Mouse (Mus musculus) embryonic facial prominence, embryonic 10.5 days (tissue): ENCODE data around the gene Cenpc1. TPM values are rescaled to one million over a fixed set of nuclear protein-coding genes. Genes with fewer than 3 reads are reported as not detected.

Experiments used
- DNase-seq: peaks from one replicate; pipeline ENCODE4 v3.0.0-alpha.2; 2017; ENCODE audit warnings: low spot score
- H3K27ac ChIP-seq: fragments of 300-500 bp; sonication (generic); replicated peaks from 2 replicates; pipeline ENCODE4 v1.5.1; 2016; ENCODE audit warnings: mild to moderate bottlenecking
- H3K27me3 ChIP-seq: fragments of 300-500 bp; sonication (generic); replicated peaks from 2 replicates; pipeline ENCODE4 v1.6.1; 2016; ENCODE audit warnings: low read depth, mild to moderate bottlenecking; ENCODE audit not compliant: poor library complexity, severe bottlenecking
- H3K36me3 ChIP-seq: fragments of 300-500 bp; sonication (generic); replicated peaks from 2 replicates; pipeline ENCODE4 v1.6.1; 2016; ENCODE audit warnings: mild to moderate bottlenecking, moderate library complexity
- H3K4me1 ChIP-seq: fragments of 300-500 bp; sonication (generic); 2 replicates; pipeline ENCODE4 v1.6.1; 2016
- H3K4me3 ChIP-seq: fragments of 300-500 bp; sonication (generic); 2 replicates; pipeline ENCODE4 v1.5.1; 2016; ENCODE audit warnings: mild to moderate bottlenecking, moderate library complexity
- H3K9me3 ChIP-seq: fragments of 300-500 bp; sonication (generic); 2 replicates; pipeline ENCODE4 v1.6.1; 2016; ENCODE audit warnings: mild to moderate bottlenecking
- WGBS: fragments of 180-500 bp; shearing (Covaris S2); methylation state at CpG from one replicate; pipeline ENCODE4 v1.1.7; 2016; 5-methylcytosine and 5-hydroxymethylcytosine counted together
- polyA plus RNA-seq: library from polyadenylated mRNA; unstranded; fragments of >200 nt; fragmentation: Nextera tagmentation; extraction: Ambion mirVana; gene quantifications from 2 replicates; pipeline ENCODE4 v1.2.1, GENCODE M21; 2016

Cenpc1 gene
- polyA plus RNA-seq, 1 experiment from 2014 or later = 37.3 TPM

- no peaks in the 10 kb centered on the region for H3K27me3 ChIP-seq
- no peaks in the 10 kb centered on the region for H3K4me1 ChIP-seq
- no peak overlapping the region for H3K4me3 ChIP-seq
- WGBS = 86% methylated on average over 4 of the region's 4 CpGs
- H3K9me3 ChIP-seq = no peaks in the 10 kb centered on the region
- no peak overlapping the region for H3K27ac ChIP-seq
- no peak for DNase-seq
- no peaks in the 10 kb centered on the region for H3K36me3 ChIP-seq
Measured at GRCm38 (mm10) chr5:86072756-86073386, 7.5 kb upstream of the Cenpc1 start.

- Histone ChIP-seq H3K36me3 (no peaks in the 10 kb centered on the region), H3K4me1 (peaks cover 8% of the 10 kb centered on the region), H3K4me3 (no peak within 1 kb of the TSS), H3K9me3 (no peaks in the 10 kb centered on the region), H3K27me3 (no peaks in the 10 kb centered on the region), H3K27ac (no peak within 1 kb of the TSS)
- no peak for DNase-seq
- 79% methylated on average over 7 of the region's 7 CpGs for WGBS
Measured at GRCm38 (mm10) chr5:86071538-86071937, 6.2 kb upstream of the Cenpc1 start, which contains the start of gene Stap1. Stap1 (plus strand) TSS chr5:86071746.

- WGBS = 75% methylated on average over 6 of the region's 6 CpGs
- H3K4me1 ChIP-seq = peaks cover 14% of the 10 kb centered on the region
- H3K27me3 ChIP-seq = no peaks in the 10 kb centered on the region
- no peaks in the 10 kb centered on the region for H3K9me3 ChIP-seq
- no peak overlapping the region for H3K4me3 ChIP-seq
- no peaks in the 10 kb centered on the region for H3K36me3 ChIP-seq
- H3K27ac ChIP-seq = no peak overlapping the region
- no peak for DNase-seq
Measured at GRCm38 (mm10) chr5:86069121-86069520, 3.7 kb upstream of the Cenpc1 start.

GRCm38 (mm10) chr5:86068451-86068850 lies 3.1 kb upstream of the Cenpc1 start:
- no peak overlapping the region for H3K27ac ChIP-seq
- H3K27me3 ChIP-seq = no peaks in the 10 kb centered on the region
- H3K4me3 ChIP-seq = no peak overlapping the region
- no peaks in the 10 kb centered on the region for H3K36me3 ChIP-seq
- H3K9me3 ChIP-seq = no peaks in the 10 kb centered on the region
- H3K4me1 ChIP-seq = peaks cover 21% of the 10 kb centered on the region
- WGBS = 81% methylated on average over 3 of the region's 3 CpGs
- DNase-seq = no peak

- H3K4me3 ChIP-seq = peak overlapping the region; percentile 87
- WGBS = 2% methylated on average over 17 of the region's 17 CpGs
- H3K27me3 ChIP-seq = no peaks in the 10 kb centered on the region
- no peaks in the 10 kb centered on the region for H3K9me3 ChIP-seq
- H3K36me3 ChIP-seq = no peaks in the 10 kb centered on the region
- peak overlapping the region; percentile 95 for H3K27ac ChIP-seq
- DNase-seq = peak; percentile 90
- peaks cover 24% of the 10 kb centered on the region for H3K4me1 ChIP-seq
Measured at GRCm38 (mm10) chr5:86066551-86066929, 1.2 kb upstream of the Cenpc1 start.

- Histone ChIP-seq H3K4me1 (peaks cover 24% of the 10 kb centered on the region), H3K27me3 (no peaks in the 10 kb centered on the region), H3K9me3 (no peaks in the 10 kb centered on the region), H3K27ac (peak overlapping the region; percentile 95), H3K36me3 (no peaks in the 10 kb centered on the region), H3K4me3 (peak overlapping the region; percentile 87)
- DNase-seq = no peak
- under 1% methylated on average over 17 of the region's 17 CpGs for WGBS
Measured at GRCm38 (mm10) chr5:86065876-86066550, 630 bp upstream of the Cenpc1 start.

GRCm38 (mm10) chr5:86063501-86063900 lies 1.9 kb downstream of the Cenpc1 start:
- WGBS = 95% methylated on average over 1 of the region's 1 CpGs
- peaks cover 7% of the 10 kb centered on the region for H3K36me3 ChIP-seq

GRCm38 (mm10) chr5:86029820-86030219 lies 35.6 kb downstream of the Cenpc1 start:
- 84% methylated on average over 2 of the region's 2 CpGs for WGBS
- Histone ChIP-seq H3K4me1 (no peaks in the 10 kb centered on the region), H3K27ac (no peak overlapping the region), H3K9me3 (no peaks in the 10 kb centered on the region), H3K27me3 (no peaks in the 10 kb centered on the region), H3K36me3 (peaks cover 85% of the 10 kb centered on the region), H3K4me3 (no peak overlapping the region)
- DNase-seq = no peak

More at GRCm38 (mm10) chr5:86063501-86063900, 1.9 kb downstream of the Cenpc1 start:
- H3K9me3 ChIP-seq = no peaks in the 10 kb centered on the region
- no peak for DNase-seq
- peak overlapping the region; percentile 87; the same call in 1 of the 2 replicates for H3K4me3 ChIP-seq
- H3K27ac ChIP-seq = no peak overlapping the region
- H3K27me3 ChIP-seq = no peaks in the 10 kb centered on the region
- peaks cover 24% of the 10 kb centered on the region for H3K4me1 ChIP-seq

GRCm38 (mm10) chr5:85996545-85997510 lies 68.6 kb downstream of the Cenpc1 start:
- H3K9me3 ChIP-seq = no peaks in the 10 kb centered on the region
- DNase-seq = no peak
- WGBS = 87% methylated on average over 6 of the region's 6 CpGs
- H3K27me3 ChIP-seq = no peaks in the 10 kb centered on the region
- no peak overlapping the region for H3K27ac ChIP-seq
- no peaks in the 10 kb centered on the region for H3K36me3 ChIP-seq
- no peak overlapping the region for H3K4me3 ChIP-seq
- H3K4me1 ChIP-seq = no peaks in the 10 kb centered on the region

- Histone ChIP-seq H3K4me3 (no peak overlapping the region), H3K36me3 (no peaks in the 10 kb centered on the region), H3K27me3 (no peaks in the 10 kb centered on the region), H3K4me1 (no peaks in the 10 kb centered on the region), H3K9me3 (no peaks in the 10 kb centered on the region), H3K27ac (no peak overlapping the region)
- 70% methylated on average over 1 of the region's 1 CpGs for WGBS
- DNase-seq = no peak
Measured at GRCm38 (mm10) chr5:85994551-85994950, 70.8 kb downstream of the Cenpc1 start.

GRCm38 (mm10) chr5:85992805-85993721 lies 72.3 kb downstream of the Cenpc1 start:
- Histone ChIP-seq H3K36me3 (no peaks in the 10 kb centered on the region), H3K4me1 (no peaks in the 10 kb centered on the region), H3K27ac (no peak overlapping the region), H3K27me3 (no peaks in the 10 kb centered on the region), H3K9me3 (no peaks in the 10 kb centered on the region), H3K4me3 (no peak overlapping the region)
- WGBS = 89% methylated on average over 4 of the region's 4 CpGs
- no peak for DNase-seq

GRCm38 (mm10) chr5:85992055-85992454 lies 73.3 kb downstream of the Cenpc1 start:
- Histone ChIP-seq H3K9me3 (no peaks in the 10 kb centered on the region), H3K27ac (no peak overlapping the region), H3K4me1 (no peaks in the 10 kb centered on the region), H3K36me3 (no peaks in the 10 kb centered on the region), H3K27me3 (no peaks in the 10 kb centered on the region), H3K4me3 (no peak overlapping the region)
- DNase-seq = no peak
- 39% methylated on average over 1 of the region's 1 CpGs for WGBS
